Mouse (Mus musculus) heart, postnatal 25 days (tissue): ENCODE data around the gene Timp3. TPM values are rescaled to one million over a fixed set of nuclear protein-coding genes. Genes with fewer than 3 reads are reported as not detected.

Experiments used
- DNase-seq: peaks from one replicate; pipeline ENCODE4 v3.0.0; 2022; ENCODE audit warnings: low spot score
- intact Hi-C: fragments of 180-260 bp; cut with DNase I; formaldehyde crosslinking; loops from one replicate; pipeline ENCODE4 v1.15.1; 2025
- total RNA-seq, 2 experiments: library from RNA; stranded (reverse); gene quantifications; 2 replicates each; pipeline ENCODE4 v1.2.3; 2021

Gene Timp3
- total RNA-seq: 100 to 1,000 TPM; 135 to 205 TPM

DNA sequence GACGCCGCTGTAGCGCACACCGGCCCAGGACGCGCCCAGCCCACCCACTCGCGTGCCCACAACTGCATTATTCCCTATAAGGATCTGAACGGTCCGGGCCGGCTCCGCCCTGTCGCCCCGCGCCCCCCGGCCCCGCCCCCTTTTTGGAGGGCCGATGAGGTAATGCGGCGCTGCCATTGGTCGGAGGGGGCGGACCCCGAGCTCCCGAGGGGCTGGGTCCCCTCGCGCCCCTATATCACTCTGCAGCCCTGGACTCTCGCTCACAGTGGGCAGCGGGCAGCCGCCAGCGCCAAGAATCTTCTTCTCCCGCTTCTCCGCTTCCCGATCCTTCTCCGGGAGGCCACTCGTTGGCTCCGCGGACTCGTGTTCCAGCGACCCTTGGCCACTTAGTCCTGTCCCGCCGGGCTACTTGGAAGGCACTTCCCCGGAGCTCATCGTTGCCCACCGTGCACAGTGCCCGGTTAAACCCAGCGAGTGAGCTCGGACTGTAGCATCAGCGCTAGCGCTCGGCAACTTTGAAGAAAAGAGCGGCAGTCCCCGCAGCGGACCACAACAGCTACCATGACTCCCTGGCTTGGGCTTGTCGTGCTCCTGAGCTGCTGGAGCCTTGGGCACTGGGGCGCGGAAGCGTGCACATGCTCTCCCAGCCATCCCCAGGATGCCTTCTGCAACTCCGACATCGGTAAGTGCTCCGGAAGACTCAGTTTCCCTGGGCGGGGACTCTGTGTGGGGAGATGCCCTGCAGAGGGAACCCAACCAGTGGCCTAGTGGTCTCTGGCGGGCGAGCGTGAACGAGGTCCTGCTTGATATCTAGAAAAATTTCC, at the start of gene Timp3:
TSS of gene Timp3 (plus strand) at position 80 of the 824 bp plus-strand sequence.
- intact Hi-C loops: loop anchor here (2.0 kb wide), 1 partner anchor 152 kb away; no protein-coding TSS in a partner anchor

DNA sequence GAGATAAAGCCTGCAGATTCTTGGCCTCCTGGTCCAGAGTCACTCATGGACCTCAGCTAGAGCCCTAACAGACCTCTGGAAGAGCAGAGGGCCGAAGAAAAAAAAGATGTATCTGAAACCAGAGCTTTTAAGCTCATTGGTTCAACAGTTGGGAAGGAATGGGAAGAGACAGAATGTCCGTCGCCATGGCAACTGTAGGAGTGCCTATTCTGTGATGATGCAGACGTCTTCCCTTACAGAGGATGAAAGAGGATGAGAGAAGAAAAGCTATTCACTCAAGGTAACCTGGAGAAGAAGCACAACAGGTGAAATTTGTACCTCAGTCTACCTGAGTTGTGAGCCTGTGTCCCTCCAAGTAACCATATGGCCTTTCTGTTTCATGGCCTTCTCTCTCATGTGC, 44.0 kb upstream of the Timp3 start:
- intact Hi-C loops: no loop called here
- DNase-seq: no peak

More for the DNA sequence above, at the start of gene Timp3:
- DNase-seq: peak; percentile 86

DNA sequence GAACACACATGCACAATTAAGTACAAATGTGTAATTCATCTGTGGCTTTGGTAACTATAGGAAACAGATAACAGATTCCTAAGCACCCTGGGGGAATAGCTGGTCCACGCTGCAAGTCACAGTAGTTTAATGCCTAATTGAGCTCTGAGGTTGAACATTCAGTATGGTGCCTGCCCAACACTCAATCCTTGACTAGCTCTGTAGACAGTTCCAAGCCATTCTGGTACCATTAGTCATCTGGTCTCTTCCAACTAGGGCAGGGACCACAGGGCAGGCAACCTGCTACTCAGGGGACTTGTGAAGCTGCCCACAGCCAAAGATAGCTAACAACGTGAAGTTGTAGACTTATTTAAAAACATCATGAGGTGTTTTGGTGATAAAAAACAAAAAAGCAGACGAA, 43.1 kb upstream of the Timp3 start:
- no peak for DNase-seq
- intact Hi-C loops: no loop called here

DNA sequence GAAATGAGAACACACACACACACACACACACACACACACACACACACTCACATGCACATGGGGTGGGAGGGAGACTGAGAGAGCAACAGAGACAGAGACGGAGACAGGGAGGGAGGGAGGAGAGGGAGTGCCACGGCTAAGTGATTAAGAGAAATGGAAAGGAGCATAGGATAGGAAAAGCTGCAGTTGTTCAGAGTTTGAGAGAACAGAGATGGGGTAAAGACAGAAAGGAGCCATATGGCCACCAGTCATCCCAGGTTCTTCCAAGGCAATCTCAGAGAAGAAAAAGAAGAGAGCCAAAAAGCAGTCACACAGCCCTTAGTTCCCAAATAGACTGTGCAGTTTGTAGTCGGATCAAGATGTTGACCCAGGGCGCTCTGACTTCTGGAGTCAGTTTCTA, 42.1 kb upstream of the Timp3 start:
- intact Hi-C loops: no loop called here
- no peak for DNase-seq

DNA sequence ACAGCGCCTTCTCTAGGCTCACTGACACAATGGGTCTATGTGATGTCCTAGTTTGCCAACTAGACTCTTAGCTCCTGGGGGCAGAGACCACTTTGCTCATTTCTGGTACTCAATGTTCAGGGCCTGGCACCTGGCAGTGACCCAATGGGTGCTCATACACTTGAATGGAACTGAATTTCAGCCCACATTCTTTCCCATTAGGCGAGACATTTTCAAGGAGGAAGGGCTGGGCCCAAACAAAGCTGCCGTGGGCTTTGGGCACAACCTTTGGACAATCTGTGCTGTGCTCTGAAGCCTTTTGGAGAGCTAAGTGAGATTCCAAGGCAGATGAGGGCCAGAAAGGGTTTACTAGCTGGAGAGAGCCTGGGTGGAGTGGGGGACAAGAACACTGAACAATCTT, 41.2 kb upstream of the Timp3 start:
- intact Hi-C loops: no loop called here
- DNase-seq: no peak

DNA sequence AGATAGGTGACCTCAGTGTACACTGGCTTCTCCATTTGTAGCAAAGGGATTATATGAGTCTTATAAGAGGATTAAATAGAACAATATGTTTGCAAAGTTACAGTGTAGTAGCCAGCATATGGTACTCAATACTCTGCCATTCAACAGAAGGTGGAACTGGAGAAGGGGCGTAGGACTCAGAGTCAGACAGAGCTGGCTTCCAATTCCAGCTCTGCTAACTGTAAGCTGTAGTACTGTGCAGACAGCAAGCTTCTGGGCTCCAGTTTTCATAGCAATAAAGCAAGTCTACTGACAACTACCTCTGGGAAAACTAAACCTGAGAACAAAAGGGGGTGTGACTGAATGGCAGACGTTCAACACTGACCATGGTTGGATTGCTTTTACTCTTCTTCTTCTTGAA, 38.4 kb upstream of the Timp3 start:
- intact Hi-C loops: no loop called here
- no peak for DNase-seq

DNA sequence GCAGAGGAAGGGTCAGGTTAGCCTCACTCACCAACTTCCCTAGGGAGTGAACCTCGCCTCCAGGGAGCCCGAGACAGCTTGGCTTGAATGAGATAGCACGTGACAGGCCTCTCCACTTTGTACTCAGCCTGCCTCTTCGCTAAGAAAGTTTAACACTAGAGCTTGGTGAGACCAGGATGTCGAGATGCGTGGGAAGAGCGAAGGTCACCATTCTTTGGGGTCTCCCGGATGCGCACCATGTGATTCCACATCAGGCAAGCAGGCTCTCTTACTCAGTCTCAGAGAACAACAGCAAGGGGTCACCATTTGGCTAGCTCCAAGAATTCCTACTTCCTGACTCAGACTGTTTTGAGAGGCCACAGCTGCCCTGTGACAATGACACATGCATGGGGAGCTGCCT, 35.6 kb upstream of the Timp3 start:
- DNase-seq: peak; percentile 21
- intact Hi-C loops: no loop called here

DNA sequence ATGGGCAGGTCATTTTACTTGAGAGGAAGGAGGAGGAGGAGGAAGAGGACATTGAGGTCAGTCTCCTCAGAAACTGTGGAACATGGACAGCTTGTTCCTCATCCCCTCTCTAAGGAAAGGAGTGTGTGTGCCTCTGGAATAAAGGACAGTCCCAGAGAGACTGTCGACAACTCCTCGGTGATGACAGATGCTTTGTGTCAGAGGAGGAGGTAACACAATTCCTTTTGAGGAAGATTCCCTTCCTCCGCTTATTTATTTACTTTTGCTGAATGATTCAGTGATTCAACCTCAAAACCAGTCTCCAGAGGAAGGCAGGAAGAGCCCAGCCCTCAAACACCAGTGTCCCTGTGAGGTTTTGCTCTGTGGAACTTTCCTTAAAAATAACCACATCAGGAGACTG, 29.9 kb upstream of the Timp3 start:
- no peak for DNase-seq
- intact Hi-C loops: loop anchor here (5.0 kb wide), 1 partner anchor 88 kb away; no protein-coding TSS in a partner anchor

DNA sequence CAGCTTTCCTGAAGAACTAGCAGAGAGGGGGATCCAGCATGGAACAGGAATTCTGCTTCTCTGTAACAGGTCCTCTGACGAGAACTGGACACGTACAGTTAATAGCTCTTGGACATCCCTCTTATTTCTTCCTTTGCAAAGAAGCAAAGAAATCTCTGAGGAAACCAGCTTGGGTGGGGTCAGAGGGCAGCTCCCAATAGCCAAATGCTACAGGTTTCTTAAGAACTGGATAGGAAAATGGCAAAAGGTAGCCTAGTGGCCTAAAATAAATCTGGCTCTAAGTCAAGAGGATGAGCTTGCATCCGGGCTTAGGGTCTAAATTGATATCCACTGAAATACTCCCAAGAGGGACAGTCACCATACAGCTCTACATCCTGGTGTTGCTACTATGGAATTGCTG, 27.3 kb upstream of the Timp3 start:
- intact Hi-C loops: loop anchor here (5.0 kb wide), 1 partner anchor 91 kb away; no protein-coding TSS in a partner anchor
- DNase-seq: no peak

DNA sequence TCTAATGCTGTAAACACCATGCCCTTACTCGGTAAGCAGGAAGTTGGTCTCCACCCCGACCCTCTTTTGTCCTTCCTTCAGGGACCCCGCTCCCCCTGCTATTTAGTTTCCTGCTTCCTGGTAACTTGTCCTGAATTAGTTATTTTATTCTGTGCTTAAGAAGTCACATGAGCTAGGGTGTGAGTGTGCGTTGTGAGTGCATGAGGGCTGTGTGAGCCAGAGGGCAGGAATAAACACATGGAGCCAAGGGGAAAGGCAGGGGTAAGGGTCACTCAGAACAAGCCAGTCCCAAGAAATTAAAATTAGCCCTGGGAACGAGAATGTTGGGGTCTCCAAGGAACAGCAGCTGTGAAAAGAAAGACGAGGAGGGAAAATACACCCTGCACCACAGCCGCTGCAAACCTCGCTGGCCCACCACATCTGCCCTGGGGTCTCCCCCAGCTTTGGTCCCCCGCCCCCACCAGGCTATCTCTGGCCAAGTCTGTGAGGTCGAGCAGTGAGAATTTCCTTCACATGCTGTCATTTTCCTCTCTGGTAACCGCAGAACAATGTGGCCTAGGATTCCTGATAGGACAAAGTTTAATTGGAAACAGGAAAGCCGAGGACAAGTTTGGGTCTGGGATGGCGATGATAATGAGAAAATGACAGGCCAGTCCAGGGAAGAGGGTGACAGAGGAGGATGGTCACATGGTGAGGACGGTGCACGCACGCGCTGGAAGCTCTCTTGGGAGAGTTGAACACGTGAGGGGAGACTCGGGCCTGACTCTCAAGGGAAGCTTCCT, 26.6 kb upstream of the Timp3 start:
- DNase-seq: peak; percentile 67
- intact Hi-C loops: loop anchor here (2.0 to 5.0 kb wide), 2 partner anchors 21 to 91 kb away; no protein-coding TSS in a partner anchor

DNA sequence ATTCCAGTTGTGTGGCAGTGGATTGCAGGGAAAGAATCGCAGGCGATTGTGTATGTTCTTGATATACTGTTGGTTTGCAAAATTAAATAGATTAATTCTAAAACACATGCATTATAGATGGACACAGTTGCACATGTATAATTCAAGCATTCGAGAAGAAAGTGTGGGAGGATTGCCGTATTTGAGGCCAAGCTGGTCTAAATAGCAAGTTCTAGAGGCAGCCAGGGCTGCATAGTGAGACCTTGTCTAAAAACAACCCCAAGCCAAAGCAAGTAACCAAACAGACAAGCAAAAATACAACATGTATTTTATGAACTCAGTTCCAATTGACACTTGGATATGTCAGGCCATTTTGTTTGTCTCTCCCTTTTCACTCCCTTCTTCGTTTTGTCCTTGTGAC, 24.6 kb upstream of the Timp3 start:
- intact Hi-C loops: loop anchor here (2.0 kb wide), 1 partner anchor 19 kb away; no protein-coding TSS in a partner anchor
- no peak for DNase-seq

DNA sequence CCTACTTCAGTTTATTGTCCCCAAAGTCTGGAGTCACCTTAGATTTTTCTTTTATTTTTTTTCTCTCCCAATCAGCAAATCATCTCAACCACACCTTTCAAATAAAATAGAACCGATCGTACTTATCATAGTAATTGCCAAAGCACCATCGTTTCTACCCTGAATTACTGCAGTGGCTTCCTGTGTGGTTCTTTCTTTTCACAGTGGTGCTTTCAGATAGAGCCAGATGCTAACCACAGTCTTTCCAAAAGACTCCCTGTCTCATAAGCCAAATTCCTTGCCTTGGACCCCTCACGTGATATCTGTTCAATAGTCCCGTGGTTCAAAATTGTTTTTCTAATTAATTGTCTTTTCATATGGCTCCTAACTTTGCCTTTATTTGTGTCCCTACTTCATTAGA, 22.8 kb upstream of the Timp3 start:
- DNase-seq: no peak
- intact Hi-C loops: no loop called here

DNA sequence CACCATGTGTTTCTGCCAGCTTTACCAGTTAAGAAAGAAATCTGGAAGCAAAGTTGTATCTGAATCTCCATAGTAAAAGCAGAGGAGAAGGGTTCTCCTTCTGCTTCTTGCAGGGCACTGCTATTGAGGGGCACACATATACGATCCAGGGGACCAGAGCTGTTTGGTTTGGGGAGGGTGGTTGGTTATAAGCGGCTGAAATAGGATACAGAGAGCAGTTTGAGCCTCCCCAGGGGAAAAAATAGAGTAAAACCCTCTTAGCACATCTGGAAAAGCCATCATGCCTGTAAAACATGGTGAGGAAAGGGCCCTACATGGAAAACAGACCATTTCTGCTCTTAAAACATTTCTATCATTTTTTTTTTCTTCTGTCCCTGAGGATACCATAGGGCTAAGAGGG, 21.7 kb upstream of the Timp3 start:
- intact Hi-C loops: no loop called here
- DNase-seq: no peak

DNA sequence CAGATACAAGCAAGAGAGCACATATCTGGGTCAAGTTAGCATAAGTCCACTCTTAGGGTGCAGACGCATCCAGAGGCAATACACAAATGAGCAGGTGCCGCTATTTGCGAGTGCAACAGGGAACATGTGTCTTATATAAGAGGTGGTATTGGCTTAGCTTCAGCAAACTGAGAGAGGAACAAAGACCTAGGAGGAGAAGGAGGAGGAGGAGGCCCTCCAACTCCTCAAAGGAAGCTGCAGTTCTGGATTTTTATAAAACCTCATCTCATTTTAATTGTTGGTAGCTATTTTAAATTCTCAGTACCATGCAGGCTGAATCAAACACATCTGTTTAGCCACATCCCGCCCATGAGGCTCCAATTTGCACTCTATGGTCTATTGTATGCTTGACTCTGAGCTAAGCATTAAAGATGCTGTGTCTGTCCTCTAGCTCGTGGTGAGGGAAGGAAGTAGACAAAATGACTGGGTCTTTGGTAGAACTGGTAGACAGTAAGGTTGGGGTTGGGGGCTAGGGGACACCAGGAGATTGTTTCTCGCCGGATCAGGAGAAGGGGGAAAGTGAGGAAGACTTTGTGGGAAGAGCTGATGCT, 20.5 kb upstream of the Timp3 start:
- intact Hi-C loops: no loop called here
- no peak for DNase-seq

DNA sequence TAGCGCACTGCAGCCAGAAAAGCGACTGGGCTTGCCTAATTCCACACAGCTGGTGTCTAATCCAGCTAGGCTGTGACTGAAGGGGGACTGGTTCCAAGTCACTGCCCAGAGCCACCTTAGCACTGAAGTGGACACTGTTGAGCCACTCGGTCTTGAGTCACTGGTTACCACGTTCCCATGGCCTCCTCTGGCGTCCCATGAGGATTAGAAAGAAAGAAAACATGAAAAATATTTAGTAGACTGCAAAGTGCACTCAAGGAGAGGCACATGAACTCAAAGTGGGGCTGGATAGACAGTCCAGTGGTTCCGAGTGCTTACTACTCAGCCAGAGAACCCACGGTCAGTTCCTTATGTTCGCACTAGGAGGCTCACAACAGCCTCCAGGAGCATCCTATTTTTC, 18.9 kb upstream of the Timp3 start:
- intact Hi-C loops: no loop called here
- DNase-seq: no peak

DNA sequence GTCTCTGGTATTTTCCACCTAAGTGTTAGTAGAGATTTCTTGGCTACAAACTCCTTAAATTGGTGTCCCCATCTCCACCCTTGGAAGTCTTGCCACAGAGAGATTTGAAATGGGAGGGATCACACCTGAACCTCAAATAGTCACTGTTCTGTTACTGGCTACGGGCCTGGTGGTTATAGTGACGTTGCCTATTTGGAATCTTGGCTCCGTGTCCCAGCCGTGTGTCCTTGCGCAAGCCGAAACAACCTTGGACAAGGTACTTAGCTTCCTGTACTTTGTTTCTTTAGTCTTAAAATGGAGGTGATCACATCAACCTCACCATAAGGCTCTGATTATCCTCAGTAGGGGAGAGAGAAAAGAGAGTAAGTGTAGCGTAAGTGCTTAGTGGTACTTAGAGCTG, 13.7 kb upstream of the Timp3 start:
- DNase-seq: no peak
- intact Hi-C loops: no loop called here

DNA sequence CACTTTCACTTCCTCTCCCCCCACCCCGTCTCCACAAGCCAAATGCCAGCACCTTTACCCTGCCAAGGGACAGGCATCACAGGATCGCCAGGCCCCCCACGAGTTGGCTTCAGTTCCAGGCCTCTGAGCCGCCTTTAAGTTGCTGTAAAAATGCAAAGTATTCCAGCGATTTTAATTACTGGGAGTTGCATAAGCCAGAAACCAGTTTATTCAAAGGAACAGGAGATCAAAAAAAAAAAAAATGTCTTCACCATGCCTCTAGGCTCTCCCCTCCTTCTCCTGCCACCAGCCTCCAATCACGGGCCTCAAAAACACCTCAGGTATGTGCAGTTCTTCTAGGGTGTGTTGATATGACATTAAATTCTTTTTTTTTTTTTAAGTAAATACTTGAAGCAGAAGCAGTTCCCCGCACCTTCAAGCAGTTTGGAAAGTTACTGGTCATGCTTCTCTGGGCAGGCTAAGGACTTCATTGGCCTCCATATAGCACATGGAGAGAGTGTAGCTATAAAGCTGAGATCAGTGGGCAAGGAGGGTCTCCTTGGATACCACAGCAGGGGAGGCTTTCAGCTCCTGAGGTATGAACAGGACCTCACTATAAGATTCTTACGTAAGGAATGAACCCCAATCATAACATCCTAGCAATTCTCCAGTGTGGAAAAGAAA, 9.9 kb upstream of the Timp3 start:
- DNase-seq: no peak
- intact Hi-C loops: no loop called here

DNA sequence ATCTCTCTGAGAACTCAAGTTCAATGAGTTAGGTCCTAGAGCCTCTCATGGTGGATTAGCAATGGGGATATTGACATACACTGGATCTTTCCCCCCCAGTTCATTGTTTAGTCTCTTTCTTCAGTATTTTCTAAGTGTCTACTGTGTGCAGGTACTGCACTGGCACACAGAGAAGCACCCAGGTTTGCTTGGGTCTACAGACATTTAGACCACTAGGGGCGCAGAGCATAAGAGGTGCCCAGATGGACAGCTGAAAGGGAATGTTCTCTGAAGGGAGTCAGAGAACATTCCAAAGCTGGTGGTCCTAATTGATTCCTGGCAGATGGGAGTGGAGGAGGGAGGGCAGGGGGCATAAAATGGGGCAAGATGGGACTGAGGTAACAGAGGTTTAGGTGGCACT, 6.3 kb upstream of the Timp3 start:
- DNase-seq: no peak
- intact Hi-C loops: loop anchor here (2.0 kb wide), 1 partner anchor 19 kb away; no protein-coding TSS in a partner anchor

DNA sequence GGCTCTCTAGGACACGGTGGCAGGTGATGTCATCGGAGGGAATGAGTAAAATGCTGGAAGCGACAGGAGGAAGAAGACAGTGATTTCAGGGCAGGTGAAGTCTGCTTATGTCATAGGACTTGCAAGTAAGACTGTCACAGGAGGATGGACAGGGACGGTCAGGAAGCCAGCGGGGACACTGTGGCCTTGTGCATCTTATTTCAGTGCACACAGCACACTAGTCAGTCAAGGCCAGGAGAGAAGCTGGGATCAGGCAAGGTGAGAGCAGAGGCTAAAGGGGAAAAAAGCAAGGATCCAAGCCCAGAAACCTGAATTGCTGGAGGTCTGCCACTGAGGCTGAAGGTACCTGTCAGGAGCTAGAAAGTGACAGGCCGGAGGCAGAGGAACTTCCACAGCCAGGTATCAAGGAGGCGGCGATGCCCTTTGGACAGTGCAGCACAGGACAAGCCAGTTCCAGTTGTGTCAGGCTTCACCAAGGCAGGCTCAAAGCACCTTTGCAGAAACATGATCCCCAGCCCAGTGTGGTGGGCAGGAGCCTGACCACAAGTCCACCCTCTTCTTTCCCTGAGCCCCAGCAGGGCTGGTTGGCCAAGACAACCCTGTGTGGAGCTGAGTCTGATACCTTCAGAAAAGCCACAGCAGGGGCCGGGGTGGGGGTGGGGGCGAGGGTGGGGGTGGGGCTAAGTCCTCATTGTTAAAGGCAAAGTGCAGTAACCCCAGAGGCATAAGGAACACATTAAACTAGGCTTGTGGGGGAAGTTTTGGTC, 5.4 kb upstream of the Timp3 start:
- intact Hi-C loops: loop anchor here (1.0 to 5.0 kb wide), 4 partner anchors 20 to 327 kb away; partner anchors contain the start of gene Fbxo7
- DNase-seq: no peak
